Mouse (Mus musculus) heart, postnatal 25 days (tissue): ENCODE data around the gene Avpr1b. TPM values are rescaled to one million over a fixed set of nuclear protein-coding genes. Genes with fewer than 3 reads are reported as not detected.
"Not testable (repeated sequence)": the region's sequence is repeated elsewhere in the genome, so short reads cannot be mapped to it uniquely, and the experiment has no call there.

Experiments
- DNase-seq: peaks from one replicate; pipeline ENCODE4 v3.0.0; 2022; ENCODE audit warnings: low spot score
- intact Hi-C: fragments of 180-260 bp; cut with DNase I; formaldehyde crosslinking; loops from one replicate; pipeline ENCODE4 v1.15.1; 2025
- total RNA-seq, 2 experiments: library from RNA; stranded (reverse); gene quantifications; 2 replicates each; pipeline ENCODE4 v1.2.3; 2021

The Avpr1b gene
- total RNA-seq, 2 experiments from 2014 or later = not detected

DNA sequence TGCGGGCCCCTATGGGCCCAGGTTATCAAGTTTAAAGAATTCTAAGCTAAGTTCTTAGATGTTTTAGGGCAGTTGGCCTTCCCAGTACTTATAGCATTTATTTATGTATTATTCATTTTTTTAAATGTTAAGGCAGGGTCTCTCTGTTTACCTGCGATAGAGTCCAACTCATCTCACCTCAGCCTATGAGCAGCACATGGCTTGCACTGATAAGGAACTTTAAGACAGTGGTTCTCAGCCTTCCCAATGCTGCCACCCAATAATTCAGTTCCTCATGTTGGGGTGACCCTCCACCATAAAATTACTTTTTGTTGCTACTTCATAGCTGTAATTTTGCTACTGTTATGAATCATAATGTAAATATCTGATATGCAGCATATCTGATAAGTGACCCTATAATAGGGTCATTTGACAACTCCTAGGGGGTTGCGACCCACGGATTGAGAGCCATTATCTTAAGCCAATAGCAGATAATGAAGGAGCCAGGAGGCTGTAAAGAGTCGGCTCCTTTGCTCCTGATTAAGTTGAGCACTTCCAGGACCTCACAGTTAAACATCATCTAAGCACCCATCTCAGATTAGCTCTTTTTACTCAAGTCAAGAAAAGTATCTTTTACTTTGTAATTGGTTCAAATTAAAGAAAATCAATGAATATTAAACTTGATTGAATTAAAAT is 17.6 kb downstream of the Avpr1b start:
- DNase-seq = no peak
- intact Hi-C loops = no loop called here

- intact Hi-C loops = no loop called here
- DNase-seq = no peak
These were observed 19.5 kb downstream of the Avpr1b start for GRCm38 (mm10) chr1:131618576-131618975.

DNA sequence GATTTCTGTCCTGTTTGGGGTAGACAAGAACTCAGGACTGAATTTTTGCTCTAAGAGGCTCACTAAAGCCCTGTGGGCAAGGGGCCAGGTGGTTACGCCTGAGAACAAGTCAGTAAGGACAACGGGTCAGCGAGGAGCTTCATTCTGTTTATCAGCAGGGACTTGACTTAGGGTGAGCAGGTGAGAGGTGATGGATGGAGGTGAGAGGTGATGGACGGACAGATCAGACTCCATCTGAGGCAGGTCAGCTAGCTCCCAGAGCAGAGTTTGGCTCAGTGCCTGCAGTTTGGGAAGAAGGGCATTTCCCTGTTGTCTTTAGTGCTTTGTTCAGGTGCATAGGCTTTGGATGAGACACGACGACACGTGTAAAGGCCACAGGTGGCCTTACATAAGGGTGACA is 20.3 kb downstream of the Avpr1b start:
- no peak for DNase-seq
- intact Hi-C loops = no loop called here

GRCm38 (mm10) chr1:131623644-131624043 is 24.6 kb downstream of the Avpr1b start:
- intact Hi-C loops = no loop called here
- DNase-seq = no peak

GRCm38 (mm10) chr1:131624175-131624835 is 25.3 kb downstream of the Avpr1b start:
- intact Hi-C loops = no loop called here
- no peak for DNase-seq

DNA sequence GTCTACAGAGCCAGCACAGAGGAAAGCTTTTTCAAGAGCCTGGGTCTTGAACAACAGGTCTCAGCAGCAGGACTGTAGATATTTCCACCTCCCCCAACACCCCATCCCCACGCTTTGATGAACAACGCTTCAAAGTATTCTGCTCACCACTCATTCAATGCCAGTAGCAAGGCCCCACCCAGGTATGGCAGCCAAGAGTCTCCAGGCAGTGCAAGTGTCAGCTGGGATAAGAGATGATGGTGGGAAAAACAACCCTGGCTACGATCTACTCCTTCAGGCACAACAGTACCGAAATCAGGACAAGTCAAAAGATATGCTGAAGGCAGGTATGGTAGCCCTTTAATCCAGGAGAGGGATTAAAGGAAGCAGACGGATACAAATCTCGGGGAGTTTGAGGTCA is 27.2 kb downstream of the Avpr1b start:
- no peak for DNase-seq
- intact Hi-C loops = no loop called here

DNA sequence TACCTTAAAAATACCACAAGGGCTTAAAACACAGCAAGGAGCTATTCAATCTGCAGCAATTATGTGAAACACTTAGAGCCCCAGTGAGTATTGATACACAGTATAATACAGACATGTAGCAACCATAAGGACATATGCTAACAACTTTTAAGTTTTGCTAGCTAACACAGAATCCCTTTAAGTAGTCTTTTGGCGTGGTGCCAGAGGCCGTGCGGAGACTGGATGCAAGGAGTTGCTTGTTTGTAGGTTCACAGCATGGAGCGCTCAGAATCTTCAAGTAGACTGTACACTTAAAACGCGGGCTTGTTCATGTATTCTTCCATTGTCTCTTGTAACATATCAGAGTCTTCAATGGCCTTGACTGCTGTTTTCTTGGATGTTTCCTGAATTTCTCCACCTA is 33.2 kb downstream of the Avpr1b start:
- intact Hi-C loops, DNase-seq: not testable (repeated sequence)

DNA sequence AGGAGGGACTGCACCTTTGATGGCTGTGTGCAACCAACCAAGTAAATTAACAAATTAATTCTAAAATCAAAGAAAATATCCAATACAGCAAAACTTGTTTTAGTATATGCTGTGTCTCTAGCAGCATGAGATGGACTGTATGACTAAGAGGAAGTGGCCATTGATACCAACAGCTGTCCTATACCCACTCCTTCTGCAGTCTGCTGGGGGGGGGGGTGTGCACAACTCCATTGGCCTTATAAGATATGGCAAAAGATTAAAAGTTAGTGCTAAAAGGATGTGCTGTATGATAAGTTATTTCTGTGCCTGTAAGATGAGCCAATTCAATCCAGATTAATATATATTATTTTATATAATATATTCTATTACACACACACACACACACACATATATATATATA is 35.5 kb downstream of the Avpr1b start:
- intact Hi-C loops = no loop called here
- DNase-seq = no peak

- intact Hi-C loops = no loop called here
- DNase-seq = no peak
These were observed 38.9 kb downstream of the Avpr1b start, which contains the start of gene Ctse for GRCm38 (mm10) chr1:131637791-131638540. Gene Ctse (plus strand): TSS chr1:131638306.

DNA sequence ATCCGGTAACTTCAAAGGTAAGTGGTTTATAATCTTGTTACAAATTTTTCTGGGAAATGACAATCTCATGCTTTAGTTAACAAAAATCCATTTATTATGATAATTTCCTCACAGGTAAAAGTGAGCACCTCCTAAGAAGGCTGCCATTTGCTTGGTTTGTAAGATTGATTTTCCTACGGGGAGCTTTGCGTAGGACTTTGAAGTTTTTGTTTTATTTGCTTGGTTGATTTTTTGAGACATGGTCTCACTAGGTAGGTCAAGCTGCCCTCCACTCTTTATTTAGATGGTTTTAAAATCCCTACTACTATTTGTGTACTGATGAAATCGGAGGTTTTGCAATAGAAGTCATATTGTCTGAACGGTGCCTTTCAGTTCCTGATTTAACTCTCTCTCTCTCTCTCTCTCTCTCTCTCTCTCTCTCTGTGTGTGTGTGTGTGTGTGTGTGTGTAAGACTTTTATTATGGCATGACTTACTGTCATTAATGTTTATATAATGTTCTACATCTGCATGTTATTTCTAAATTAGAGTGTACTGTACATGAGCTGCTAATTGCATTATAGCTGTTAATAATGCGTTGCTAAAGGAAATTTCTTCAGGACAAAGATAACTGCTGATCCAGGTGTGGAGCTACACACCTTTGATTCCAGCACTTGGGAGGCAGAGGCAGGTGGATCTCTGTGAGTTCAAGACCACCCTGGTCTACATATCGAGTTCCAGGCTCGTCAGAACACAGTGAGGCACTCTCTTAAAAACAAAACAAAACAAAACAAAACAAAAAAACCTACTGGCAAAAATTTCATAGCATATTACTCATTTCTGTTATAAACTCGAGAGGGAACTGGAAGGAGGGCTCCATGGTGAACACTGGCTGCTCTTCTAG is 39.7 kb downstream of the Avpr1b start:
- DNase-seq = no peak
- intact Hi-C loops = no loop called here

DNA sequence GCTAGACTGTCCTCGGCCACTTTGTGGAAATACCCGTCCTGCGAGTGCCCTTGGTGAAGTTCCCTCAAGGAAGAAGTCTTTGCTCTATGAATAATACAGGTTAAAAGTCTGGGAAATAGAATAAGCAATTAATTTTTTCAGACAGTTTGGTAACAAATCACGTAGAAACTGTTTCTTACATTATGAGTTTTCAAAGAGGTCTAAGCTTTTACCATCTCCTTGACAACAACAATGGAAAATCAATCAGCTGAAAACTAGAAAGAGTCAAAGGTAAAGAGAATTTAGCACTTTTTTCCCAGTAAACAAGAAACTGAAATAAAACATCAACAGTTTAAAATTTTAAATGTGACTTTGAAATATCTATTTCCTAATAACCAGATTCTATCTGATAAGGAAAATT is 41.0 kb downstream of the Avpr1b start:
- no peak for DNase-seq
- intact Hi-C loops = no loop called here

GRCm38 (mm10) chr1:131641565-131641964 is 42.5 kb downstream of the Avpr1b start:
- no peak for DNase-seq
- intact Hi-C loops = no loop called here

- intact Hi-C loops = no loop called here
These were observed 43.2 kb downstream of the Avpr1b start for GRCm38 (mm10) chr1:131642251-131642650.

DNA sequence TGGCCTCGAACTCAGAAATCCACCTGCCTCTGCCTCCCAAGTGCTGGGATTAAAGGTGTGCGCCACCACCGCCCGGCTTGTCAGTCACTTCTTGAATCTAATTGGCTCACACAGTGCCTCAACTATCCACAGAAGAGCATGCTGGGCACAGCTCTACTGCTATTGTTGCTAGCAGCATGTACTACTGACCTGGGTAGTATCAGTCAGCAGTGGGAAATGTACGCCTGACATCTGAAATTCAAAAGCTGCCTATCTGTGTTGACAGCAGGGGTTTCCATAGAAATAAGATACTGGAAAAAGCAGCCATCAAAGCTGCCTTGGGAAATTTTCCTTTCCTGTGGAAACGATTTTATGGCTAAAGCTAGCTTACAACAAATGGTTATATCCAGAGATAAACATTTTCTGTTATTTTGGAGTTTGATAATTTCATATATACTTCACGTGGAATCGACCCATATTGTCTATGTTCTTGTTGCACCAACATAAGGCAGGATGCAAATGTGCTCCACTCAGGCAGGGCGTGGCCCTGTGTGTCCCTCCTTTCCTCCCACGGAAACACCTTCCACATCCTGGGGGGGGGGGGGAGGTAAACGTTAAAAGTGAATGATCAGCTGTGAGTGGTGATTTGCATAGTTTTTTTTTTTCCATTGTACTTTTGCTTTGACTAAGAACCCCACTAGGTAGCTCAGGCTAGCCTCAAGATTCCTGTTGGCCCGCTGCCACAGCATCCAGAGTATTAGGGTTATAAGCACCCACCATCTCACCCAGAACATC is 53.8 kb downstream of the Avpr1b start:
- intact Hi-C loops = no loop called here

More at GRCm38 (mm10) chr1:131642251-131642650, 43.2 kb downstream of the Avpr1b start:
- no peak for DNase-seq

GRCm38 (mm10) chr1:131655601-131656000 is 56.6 kb downstream of the Avpr1b start:
- DNase-seq = no peak
- intact Hi-C loops = no loop called here

More for the DNA sequence above, 53.8 kb downstream of the Avpr1b start:
- no peak for DNase-seq

DNA sequence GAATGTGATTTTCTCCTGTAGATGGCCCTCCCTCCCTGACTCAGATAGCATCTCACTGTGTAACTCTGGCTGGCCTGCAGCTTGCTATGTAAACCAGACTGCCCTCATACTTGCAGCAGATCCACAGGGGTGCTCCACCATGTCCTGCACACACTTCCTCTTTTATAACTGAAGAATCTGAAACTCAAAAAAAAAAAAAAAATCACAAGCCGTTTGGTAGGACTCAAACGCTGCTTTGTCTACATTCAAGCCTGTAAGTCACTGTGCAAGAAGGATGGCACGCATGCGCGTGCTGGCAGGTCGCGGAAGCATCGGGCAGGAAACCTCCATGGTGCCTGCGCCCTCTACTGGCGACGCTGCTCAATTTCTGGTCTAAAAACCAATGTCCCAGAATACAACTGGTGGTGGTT is 58.9 kb downstream of the Avpr1b start:
- peak; percentile 74 for DNase-seq
- intact Hi-C loops = no loop called here

- intact Hi-C loops = loop anchor here (2.0 kb wide), 1 partner anchor 47 kb away; no protein-coding TSS in a partner anchor
- DNase-seq = no peak
These were observed 60.6 kb downstream of the Avpr1b start for GRCm38 (mm10) chr1:131659512-131660085.

- no peak for DNase-seq
- intact Hi-C loops = loop anchor here (2.0 kb wide), 1 partner anchor 47 kb away; no protein-coding TSS in a partner anchor
These were observed 61.2 kb downstream of the Avpr1b start for GRCm38 (mm10) chr1:131660266-131660665.
